Mouse (Mus musculus) adipocyte (in vitro differentiated cells): Measurements from ENCODE around the gene Rabggtb.
"Not testable (repeated sequence)": the region's sequence is repeated elsewhere in the genome, so short reads cannot be mapped to it uniquely, and the experiment has no call there.

Experiments used
- DNase-seq: peaks from one replicate; pipeline ENCODE4 v3.0.0-alpha.2; 2016; ENCODE audit warnings: low spot score

The Rabggtb gene

DNA sequence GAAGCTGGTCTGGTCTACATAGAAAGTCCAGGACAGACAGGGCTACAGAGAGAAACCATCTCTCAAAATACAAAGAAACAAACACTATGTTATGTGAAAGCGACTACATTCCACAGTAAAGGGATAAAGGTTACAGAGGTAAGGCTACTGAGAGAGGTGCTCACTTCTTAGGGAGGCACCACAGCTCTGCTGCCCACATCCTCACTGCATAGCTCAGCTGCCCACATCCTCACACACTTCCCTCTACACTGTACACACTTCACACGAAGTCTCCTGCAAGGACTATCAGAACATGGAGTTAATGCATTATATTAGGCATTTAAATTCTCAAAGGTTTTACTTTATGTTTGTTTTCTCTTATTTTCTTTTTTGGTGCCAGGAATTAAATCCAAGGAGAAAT lies 49.0 kb downstream of the Rabggtb start:
- no peak for DNase-seq

DNA sequence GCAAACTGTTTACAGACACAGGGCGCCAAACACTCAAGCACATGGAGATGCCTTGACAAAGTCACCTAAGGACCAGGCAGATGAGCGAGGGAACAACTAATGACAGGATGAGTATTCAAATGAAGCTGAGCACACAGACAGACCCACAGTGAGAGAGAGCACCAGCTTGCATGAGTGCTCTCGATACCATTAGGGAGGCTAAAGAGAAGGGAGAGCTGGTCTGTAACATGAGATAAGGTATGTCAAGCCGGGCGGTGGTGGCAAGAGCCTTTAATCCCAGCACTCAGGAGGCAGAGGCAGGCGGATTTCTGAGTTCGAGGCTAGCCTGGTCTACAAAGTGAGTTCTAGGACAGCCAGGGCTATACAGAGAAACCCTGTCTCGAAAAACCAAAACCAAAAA lies 52.4 kb downstream of the Rabggtb start:
- DNase-seq = not testable (repeated sequence)

DNA sequence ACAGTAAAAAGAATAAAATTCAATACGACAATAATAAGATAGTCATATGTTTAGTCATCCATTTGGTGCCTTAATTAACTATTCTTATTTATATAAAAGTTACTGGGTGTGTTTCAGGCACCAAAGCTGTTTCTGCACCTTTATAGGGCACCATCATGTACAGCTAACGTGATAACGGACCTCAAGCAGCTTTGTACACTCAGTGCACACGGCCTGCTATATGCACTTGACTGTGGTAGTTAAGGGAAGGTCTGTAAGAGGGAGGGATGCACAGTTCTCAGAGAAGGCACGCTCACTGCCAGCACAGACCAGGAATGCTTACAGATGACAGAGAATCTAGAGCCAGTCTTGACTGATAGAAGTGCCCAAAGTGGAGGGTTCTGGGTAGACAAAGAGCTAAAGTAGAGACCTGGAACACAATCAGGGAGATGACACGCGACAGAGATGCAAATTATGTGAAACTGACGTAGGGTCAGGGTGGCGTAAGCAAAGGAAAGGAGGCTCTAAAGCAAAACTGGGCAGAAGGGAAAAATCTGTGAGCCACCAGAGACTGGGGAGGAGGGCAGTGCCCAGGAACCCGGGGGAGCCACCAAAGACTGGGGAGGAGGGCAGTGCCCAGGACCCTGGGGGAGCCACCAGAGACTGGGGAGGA lies 54.3 kb downstream of the Rabggtb start:
- no peak for DNase-seq
